Mouse (Mus musculus) kidney, postnatal 0 days (tissue): ENCODE results near the gene 2210408I21Rik. TPM values are rescaled to one million over a fixed set of nuclear protein-coding genes. Genes with fewer than 3 reads are reported as not detected.

Experiments
- ATAC-seq: fragments of 200-750 bp; cut with Nextera tagmentation; replicated peaks from 2 replicates; pipeline ENCODE4 v1.8.0; 2017; ENCODE audit warnings: low read depth, moderate number of reproducible peaks, moderate TSS enrichment, moderate library complexity; ENCODE audit not compliant: low FRiP score
- DNase-seq: peaks from one replicate; pipeline ENCODE4 v3.0.0-alpha.2; 2016; ENCODE audit warnings: low spot score
- H3K27ac ChIP-seq: fragments of 300-500 bp; sonication (generic); 2 replicates; pipeline ENCODE4 v1.5.1; 2014; ENCODE audit warnings: mild to moderate bottlenecking
- H3K27me3 ChIP-seq: fragments of 300-500 bp; sonication (generic); 2 replicates; pipeline ENCODE4 v1.6.1; 2014; ENCODE audit warnings: low read length, mixed read lengths; ENCODE audit not compliant: insufficient read depth
- H3K36me3 ChIP-seq: fragments of 300-500 bp; sonication (generic); 2 replicates; pipeline ENCODE4 v1.6.1; 2014; ENCODE audit warnings: low read length, mixed read lengths; ENCODE audit not compliant: insufficient read depth
- H3K4me1 ChIP-seq: fragments of 300-500 bp; sonication (generic); replicated peaks from 2 replicates; pipeline ENCODE4 v1.6.1; 2014; ENCODE audit warnings: antibody characterized with exemption, low read length, mixed read lengths; ENCODE audit not compliant: insufficient read depth
- H3K4me2 ChIP-seq: fragments of 300-500 bp; sonication (generic); 2 replicates; pipeline ENCODE4 v1.6.1; 2014; ENCODE audit warnings: mild to moderate bottlenecking, low read length, moderate library complexity, mixed read lengths
- H3K4me3 ChIP-seq: fragments of 300-500 bp; sonication (generic); replicated peaks from 2 replicates; pipeline ENCODE4 v1.5.1; 2014; ENCODE audit warnings: low read depth, low read length
- H3K9ac ChIP-seq: fragments of 300-500 bp; sonication (generic); 2 replicates; pipeline ENCODE4 v1.6.1; 2014; ENCODE audit warnings: low read depth, low read length
- H3K9me3 ChIP-seq: fragments of 300-500 bp; sonication (generic); replicated peaks from 2 replicates; pipeline ENCODE4 v1.6.1; 2016; ENCODE audit warnings: low read length, inconsistent platforms, mixed read lengths
- CTCF ChIP-seq: IDR thresholded peaks from 2 replicates; pipeline ENCODE4 v1.5.1; 2016; ENCODE audit warnings: antibody characterized with exemption, low read depth, mild to moderate bottlenecking, moderate library complexity
- WGBS: fragments of 180-500 bp; shearing (Covaris S2); extraction: QIAGEN DNeasy Blood & Tissue Kit; methylation state at CpG from one replicate; pipeline ENCODE4 v1.1.7; 2014; 5-methylcytosine and 5-hydroxymethylcytosine counted together
- polyA plus RNA-seq: library from polyadenylated mRNA; unstranded; fragments of >200 nt; fragmentation: Nextera tagmentation; extraction: Ambion mirVana; gene quantifications from 2 replicates; pipeline ENCODE4 v1.2.1, GENCODE M21; 2015

Gene 2210408I21Rik
- polyA plus RNA-seq, 1 experiment from 2014 or later: 7.1 TPM

- Histone ChIP-seq H3K36me3 (no peaks in the 10 kb centered on the region), H3K4me2 (no peak overlapping the region), H3K4me1 (no peaks in the 10 kb centered on the region), H3K4me3 (no peak overlapping the region), H3K27ac (no peak overlapping the region), H3K27me3 (no peaks in the 10 kb centered on the region), H3K9ac (no peak overlapping the region), H3K9me3 (no peaks in the 10 kb centered on the region)
- 54% methylated on average over 5 of the region's 5 CpGs for WGBS
- TF ChIP-seq CTCF: no peak
- DNase-seq (no peak), ATAC-seq (no peak)
These were observed 191.0 kb downstream of the 2210408I21Rik start for GRCm38 (mm10) chr13:77326174-77326959.

GRCm38 (mm10) chr13:77342097-77342496, 206.8 kb downstream of the 2210408I21Rik start:
- no peak for ATAC-seq
- DNase-seq: no peak
- Histone ChIP-seq H3K4me3 (no peak overlapping the region), H3K9ac (no peak overlapping the region), H3K9me3 (no peaks in the 10 kb centered on the region), H3K36me3 (no peaks in the 10 kb centered on the region), H3K4me1 (no peaks in the 10 kb centered on the region), H3K4me2 (no peak overlapping the region), H3K27ac (no peak overlapping the region), H3K27me3 (no peaks in the 10 kb centered on the region)
- TF ChIP-seq CTCF: no peak
- WGBS: 86% methylated on average over 2 of the region's 2 CpGs

- Histone ChIP-seq H3K9me3 (no peaks in the 10 kb centered on the region), H3K36me3 (no peaks in the 10 kb centered on the region), H3K9ac (no peak overlapping the region), H3K4me2 (no peak overlapping the region), H3K4me1 (no peaks in the 10 kb centered on the region), H3K4me3 (no peak overlapping the region), H3K27me3 (no peaks in the 10 kb centered on the region), H3K27ac (no peak overlapping the region)
- ATAC-seq (no peak), DNase-seq (no peak)
- no peak for TF ChIP-seq CTCF
- 94% methylated on average over 3 of the region's 3 CpGs for WGBS
These were observed 250.2 kb downstream of the 2210408I21Rik start for GRCm38 (mm10) chr13:77385448-77385970.

DNA sequence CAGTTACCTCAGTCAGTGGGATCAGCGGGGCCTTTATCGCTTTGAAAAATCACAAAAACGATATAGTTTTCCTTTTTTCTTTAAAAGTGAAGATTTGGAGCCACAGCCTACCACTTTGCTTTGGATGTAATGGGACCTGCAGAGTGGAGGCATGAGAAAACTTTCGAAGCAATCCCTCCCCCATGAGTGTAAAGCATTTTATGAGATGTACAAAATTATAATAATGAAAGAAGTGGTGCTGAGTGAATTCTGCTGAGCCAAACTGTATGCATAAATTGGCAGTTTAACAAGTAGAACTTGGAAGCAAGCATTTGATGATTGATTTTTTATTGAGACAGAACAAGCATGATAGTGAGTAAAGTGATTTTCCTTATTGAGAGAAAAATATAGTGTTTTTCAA, 250.7 kb downstream of the 2210408I21Rik start:
- Histone ChIP-seq H3K4me1 (no peaks in the 10 kb centered on the region), H3K27ac (no peak overlapping the region), H3K9ac (no peak overlapping the region), H3K4me3 (no peak overlapping the region), H3K36me3 (no peaks in the 10 kb centered on the region), H3K9me3 (no peaks in the 10 kb centered on the region), H3K4me2 (no peak overlapping the region), H3K27me3 (no peaks in the 10 kb centered on the region)
- ATAC-seq (no peak), DNase-seq (no peak)
- WGBS: 89% methylated on average over 4 of the region's 4 CpGs
- no peak for TF ChIP-seq CTCF

- H3K4me3 ChIP-seq: no peak overlapping the region
- TF ChIP-seq CTCF: no peak
- DNase-seq (no peak), ATAC-seq (no peak)
- 82% methylated on average over 4 of the region's 4 CpGs for WGBS
- H3K36me3 ChIP-seq: no peaks in the 10 kb centered on the region
- no peaks in the 10 kb centered on the region for H3K27me3 ChIP-seq
- H3K27ac ChIP-seq: no peak overlapping the region
- H3K9me3 ChIP-seq: no peaks in the 10 kb centered on the region
- no peak overlapping the region for H3K4me2 ChIP-seq
- no peak overlapping the region for H3K9ac ChIP-seq
- H3K4me1 ChIP-seq: no peaks in the 10 kb centered on the region
These were observed 252.8 kb downstream of the 2210408I21Rik start for GRCm38 (mm10) chr13:77388148-77388547.

DNA sequence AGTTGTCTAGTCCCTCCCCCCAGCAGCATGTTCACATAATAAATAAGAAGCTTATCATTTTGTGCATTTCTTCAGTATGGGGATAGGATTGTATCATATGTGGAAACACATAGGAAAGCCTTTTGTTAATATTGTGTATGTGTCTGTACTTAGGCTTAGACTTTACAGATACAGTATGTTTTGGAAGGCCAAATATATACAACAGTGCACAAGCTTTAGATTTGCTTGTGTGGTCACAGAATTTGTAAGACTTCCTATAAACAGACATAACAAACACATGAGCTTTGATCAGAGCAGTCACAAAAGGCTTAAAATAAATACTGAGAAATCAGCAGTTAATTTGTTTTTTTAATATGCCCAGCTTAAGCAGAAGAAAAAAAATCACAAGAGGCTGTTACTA, 253.9 kb downstream of the 2210408I21Rik start:
- H3K4me2 ChIP-seq: no peak overlapping the region
- H3K4me3 ChIP-seq: no peak overlapping the region
- H3K36me3 ChIP-seq: no peaks in the 10 kb centered on the region
- no peak for ATAC-seq
- no peaks in the 10 kb centered on the region for H3K9me3 ChIP-seq
- H3K27ac ChIP-seq: no peak overlapping the region
- no peaks in the 10 kb centered on the region for H3K27me3 ChIP-seq
- no peaks in the 10 kb centered on the region for H3K4me1 ChIP-seq
- H3K9ac ChIP-seq: no peak overlapping the region
- DNase-seq: no peak
- TF ChIP-seq CTCF: no peak
